Mouse (Mus musculus) heart, adult 8-10 months (tissue): Measurements from ENCODE around the gene Hgd. TPM values are rescaled to one million over a fixed set of nuclear protein-coding genes. Genes with fewer than 3 reads are reported as not detected.

Experiments
- DNase-seq: peaks from one replicate; pipeline ENCODE4 v3.0.0; 2022; ENCODE audit warnings: low spot score
- total RNA-seq, 4 experiments: library from RNA; stranded (reverse); gene quantifications; 2 replicates each; pipeline ENCODE4 v1.2.4; 2022

The Hgd gene
- not detected for total RNA-seq

DNA sequence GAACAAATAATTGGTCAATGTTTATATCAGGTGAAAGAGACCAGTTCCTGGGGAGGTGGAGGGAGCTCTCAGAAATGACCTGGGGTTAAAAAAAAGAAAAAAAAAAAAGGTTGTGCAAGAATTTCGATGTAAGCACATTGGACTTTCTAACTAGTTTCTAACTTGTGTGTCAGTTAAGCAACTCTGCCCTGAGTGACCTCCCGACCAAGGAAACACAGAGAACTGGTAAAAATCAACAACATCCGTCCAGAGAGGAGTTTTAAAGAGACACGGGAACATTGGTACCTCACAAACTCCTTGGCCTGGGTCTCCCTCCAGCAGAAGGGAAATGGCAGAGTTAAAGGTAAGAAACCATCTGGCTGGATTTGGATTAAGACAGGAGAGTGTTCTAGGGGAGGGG lies at the start of gene Hgd:
Gene Hgd (plus strand): TSS at position 160 of the 400 bp plus-strand sequence.
- no peak for DNase-seq

DNA sequence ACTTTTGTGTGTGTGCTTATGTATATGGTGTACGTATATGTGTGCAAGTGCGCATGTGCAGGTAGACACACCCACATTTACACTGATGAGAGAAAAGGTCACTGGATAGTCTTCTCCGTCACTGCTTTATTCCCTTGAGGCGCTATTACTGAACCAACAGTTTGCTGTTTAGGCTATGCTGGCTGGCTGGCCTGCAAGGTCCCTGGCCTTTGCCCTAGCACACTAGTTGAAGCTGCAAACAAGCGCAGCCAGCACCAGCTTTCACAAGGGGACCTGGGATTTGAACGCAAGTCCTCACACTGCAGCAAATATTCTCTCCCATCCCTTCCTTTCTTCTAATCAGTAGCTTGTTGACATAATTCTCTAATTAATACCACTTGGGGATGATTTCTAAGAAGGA lies 49.8 kb upstream of the Hgd start:
- no peak for DNase-seq

DNA sequence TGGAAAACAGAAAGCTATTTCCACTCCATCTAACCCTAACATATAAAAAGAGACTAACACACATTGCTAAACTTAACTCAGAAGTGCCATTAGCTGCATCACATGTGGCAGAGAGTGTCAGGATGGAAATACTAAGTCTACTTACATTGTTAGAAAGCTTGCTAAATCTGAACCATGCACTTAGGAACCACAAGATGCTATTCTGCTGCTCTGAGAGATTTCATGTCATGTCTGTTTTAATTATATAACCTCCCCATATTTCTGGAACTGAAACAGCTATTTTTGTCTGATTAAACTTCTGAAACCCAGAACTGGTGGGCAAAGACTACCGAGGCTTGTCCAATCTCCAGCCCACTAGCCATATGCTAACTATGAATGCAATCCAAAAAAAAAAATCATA lies 47.9 kb upstream of the Hgd start:
- no peak for DNase-seq

DNA sequence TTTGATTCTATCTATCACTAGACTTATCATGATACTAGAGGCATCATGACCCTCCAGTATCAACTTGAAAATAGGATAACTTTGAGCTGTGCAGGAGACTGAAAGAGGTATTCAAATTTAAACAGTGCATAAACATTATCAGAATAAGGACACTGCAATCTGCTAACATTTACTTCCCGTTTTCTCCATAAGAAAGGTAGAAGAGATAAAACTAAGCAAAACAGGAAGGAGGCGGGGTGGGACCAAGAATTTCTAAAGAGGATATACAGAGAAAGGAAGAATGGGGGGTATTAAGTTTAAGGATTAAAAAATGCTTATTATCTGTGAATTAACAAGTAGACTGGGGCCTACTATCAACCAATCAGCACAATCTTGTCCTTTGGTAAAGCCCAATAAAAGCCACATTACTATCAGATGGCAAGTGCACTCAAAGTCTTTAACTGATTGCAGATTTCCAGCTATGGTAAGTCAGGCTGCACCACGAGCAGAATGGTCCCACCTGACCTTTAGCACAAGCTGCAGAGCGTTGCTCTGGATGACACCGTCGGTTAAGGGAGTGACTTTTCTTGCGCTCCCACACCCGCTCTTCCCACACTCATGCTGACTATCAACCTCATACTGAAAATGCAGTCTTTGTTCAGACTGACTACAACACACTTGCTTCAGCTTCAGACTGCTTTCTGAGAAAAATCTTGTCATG lies 46.4 kb upstream of the Hgd start:
- no peak for DNase-seq

DNA sequence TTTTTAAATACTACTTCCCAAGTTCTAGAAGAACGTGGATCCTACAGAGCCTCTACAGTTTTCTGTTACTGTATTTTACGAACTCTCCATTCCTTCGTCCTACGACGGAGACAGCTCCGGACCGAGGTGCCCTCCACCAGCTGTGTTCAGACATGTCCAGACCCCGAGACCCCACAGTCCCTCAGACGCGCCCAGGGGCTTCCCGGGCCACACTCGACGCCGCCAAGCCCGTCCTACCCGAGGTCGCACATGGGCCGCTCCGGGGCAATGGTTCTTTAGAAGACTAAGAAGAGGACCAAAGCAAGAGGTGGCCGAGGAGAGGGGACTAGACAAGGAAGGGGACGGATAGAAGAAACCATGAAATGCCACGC lies 40.7 kb upstream of the Hgd start:
- DNase-seq = no peak

DNA sequence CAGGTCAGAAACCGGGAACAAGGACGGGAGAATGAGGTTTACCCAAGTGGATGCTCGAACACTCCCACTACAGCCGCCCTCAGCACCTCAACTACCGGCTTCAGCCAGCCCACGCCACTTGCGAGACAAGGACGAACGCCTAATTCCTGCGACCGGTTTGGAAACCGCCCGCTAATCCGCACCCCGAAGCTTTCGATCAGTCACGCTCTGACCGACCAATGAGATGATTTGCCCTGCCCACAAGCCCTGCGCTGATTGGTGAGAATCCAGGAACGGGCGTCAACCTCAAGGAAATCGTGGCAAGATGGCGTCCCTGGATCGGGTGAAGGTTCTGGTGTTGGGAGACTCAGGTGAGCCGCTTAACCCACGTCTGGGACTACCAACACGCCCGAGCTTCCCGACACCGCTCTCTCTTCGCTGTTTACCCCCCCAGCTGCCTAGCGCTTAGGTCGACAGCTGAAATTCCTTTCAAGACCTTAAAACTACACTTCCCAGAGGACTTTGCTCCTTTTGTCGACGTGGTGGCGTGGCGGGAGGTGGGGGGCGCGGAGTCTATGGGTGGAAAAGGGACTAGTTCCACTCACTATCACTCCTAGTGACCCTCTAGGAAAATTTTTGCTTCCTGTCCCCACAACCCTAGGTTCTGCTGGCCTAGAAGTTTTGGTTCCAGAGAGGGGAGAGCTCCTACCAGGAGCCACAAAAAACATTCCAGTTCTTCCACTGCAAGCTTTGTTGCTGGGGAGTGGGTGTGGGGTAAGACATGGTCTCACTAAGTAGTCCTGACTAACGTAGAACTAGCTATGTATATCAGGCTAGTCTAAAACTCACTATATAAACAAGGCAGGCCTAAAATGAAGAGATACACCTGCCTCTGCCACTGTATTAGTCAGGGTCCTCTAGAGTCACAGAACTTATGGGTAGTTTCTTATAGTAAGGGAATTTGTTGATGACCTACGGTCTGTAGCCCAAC lies 40.1 kb upstream of the Hgd start, which contains the start of the genes Gtf2e1 and Rabl3:
Gene Gtf2e1 (minus strand): TSS at position 179 of the 970 bp plus-strand sequence.
Gene Rabl3 (plus strand): TSS at position 275 of the 970 bp plus-strand sequence.
- DNase-seq = peak; percentile 99

DNA sequence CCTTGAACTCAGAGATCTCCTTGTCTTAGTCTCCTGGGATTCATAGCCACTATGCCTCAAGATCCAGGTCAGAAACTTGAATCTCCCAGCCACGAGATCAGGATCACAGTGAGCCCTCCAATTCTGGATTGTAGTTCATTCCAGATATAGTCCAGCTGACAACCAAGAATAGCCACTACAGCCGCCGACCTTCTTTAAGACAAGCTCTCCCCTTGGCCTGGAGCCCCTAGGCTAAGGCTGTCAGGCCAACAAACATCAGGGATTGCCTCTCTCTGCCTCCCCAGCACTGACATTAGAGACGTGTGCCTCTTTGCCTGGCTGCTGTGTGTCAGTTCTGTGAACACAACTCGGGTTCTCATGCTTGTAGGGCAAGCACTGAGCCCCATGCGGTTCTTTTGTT lies 39.2 kb upstream of the Hgd start:
- no peak for DNase-seq

DNA sequence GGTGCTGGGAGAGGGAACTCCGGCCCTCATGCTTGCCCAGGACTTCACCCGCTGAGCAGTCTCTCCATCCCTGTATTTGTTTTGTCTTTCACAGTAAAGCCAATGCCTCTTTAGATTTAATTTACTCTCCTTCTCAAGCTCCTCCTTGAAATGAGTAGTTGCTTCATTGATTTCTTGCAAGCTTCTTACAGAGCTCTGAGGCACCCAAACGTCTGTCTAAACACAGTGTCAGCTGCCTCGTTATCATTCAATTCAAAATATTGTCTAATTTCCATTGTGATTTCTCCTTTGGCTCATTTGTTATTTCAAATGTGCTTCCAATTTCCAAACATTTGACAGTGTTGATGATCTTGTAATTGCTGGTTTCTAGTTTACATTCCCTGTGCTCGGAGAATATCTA lies 33.6 kb upstream of the Hgd start:
- DNase-seq = no peak

DNA sequence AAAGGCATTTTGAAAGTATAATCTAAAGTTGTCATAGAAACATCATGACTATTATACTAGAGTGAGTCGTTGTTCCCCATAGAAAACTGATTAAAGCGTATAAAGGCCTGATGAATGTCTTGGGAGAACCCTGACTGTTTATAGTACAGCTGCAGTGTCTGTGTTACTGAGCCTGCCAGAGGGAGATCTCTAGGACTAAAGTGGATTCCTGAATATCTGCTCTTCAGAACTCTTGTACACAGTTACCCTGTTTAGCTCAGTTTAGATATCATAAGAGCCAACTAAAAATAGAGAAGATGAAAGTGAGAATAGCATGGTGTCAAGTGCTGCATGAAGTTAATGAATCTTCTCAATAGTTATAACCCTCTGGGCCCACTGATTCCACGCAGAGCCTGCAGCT lies 29.7 kb upstream of the Hgd start:
- DNase-seq = peak; percentile 19

DNA sequence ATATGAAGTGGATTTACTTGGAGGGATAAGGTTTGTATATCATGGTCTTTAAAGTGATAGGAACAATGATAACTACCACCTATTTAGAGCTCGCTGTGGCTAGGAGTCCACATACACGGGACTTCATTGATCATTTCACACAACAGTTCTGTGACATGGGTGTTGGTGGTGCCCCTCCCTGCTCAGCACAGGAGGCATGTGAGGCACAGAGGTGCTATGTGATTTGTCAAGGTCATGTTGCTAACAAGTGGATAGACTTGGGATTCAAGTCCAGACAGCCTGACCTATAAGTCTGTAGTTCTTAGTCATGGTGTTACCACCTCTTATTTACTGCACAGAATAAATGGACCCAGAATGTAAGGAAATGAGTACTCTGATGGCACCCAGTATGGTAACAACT lies 29.0 kb upstream of the Hgd start:
- DNase-seq = no peak

DNA sequence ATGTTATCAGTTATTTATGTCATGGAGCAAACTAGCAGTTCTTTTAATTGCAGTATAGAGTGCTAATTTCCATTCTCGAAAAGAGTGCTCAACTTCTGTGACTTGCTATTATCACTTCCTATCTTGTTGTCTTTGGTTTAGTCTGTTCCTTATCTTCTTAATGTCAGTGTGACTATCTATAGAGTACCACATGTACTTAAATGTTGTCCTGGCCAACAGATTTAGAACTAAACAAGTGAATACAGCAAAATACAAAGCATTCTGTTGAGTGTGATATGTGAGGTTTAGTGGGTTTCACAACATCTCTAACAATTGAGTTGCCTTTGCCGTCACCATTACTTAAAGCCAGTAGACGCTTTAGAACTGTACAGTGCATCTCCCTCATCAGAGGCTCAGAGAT lies 27.1 kb upstream of the Hgd start:
- no peak for DNase-seq

DNA sequence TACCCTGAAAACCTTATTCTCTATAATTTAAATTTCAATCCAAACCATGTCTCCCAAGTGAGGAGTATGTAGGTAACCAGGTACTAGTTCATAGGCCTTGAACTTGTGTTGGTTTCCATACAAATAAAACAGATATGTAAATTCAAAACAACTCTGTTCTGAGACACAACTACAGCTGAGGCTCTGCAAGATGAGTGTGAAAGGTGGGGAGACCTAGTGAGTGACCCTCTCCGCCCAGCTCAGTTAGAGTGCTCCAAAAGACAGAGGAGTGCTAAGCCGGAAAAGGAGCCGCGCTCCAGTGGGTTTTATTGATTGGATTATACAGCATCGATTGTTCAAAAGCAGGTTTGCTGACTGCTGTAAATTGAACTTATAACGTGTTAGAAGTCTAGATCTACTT lies 17.5 kb upstream of the Hgd start:
- DNase-seq = no peak

DNA sequence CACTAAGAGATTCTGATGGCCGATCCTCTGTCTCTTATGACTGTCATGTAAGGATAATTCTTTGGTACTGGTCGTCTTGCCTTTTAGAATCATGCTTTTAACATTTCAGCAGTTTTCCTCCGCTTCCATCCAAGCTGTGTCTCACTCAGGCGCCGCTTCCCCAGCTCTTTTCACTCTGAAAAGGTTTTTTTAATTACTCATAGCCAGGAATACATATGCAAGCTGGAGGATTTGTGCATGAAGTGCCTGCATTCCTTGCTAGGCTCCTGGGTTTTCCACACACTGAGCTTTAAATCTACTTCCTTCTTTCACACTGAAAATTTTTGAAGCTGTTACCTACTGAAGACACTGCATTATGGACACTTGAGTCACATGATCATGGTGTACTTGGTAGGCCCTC lies 17.0 kb upstream of the Hgd start:
- DNase-seq = no peak

DNA sequence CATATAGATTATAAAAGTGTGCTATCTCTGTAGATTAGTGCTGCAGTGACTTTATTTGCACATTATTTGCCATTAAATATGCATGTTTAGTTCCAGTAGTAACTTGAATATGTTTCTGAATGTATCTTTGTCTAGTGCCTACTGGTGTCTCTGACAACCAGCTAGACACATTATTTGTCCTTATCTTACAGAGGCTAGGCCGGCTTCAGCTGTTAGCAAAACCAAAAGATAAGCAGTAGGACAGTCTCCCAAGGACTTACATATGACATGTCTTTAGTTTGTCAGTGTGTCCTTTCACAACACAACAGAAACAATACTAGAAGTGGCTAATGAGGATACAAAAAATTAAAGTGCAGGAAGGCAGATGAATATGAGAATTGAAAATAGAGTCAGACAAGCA lies 14.8 kb upstream of the Hgd start:
- DNase-seq = no peak

DNA sequence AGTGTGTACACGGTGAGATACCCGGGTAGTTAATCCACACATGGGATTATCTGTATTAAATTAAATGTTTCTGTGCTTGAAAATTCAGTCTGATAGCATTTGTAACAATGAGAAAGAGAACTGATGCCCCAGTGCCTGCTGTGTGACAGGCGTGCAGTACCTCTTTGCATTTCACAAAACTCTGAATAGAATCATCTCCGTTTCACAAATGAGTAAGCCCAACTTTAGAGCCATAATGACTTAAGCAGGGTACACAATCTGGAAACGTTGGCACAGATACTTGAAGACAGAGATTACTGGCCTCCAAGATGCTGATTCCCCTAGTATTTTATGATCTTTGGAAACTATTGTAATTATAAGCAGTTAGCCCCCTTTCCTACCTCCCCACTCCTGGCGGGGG lies 13.8 kb upstream of the Hgd start:
- no peak for DNase-seq

DNA sequence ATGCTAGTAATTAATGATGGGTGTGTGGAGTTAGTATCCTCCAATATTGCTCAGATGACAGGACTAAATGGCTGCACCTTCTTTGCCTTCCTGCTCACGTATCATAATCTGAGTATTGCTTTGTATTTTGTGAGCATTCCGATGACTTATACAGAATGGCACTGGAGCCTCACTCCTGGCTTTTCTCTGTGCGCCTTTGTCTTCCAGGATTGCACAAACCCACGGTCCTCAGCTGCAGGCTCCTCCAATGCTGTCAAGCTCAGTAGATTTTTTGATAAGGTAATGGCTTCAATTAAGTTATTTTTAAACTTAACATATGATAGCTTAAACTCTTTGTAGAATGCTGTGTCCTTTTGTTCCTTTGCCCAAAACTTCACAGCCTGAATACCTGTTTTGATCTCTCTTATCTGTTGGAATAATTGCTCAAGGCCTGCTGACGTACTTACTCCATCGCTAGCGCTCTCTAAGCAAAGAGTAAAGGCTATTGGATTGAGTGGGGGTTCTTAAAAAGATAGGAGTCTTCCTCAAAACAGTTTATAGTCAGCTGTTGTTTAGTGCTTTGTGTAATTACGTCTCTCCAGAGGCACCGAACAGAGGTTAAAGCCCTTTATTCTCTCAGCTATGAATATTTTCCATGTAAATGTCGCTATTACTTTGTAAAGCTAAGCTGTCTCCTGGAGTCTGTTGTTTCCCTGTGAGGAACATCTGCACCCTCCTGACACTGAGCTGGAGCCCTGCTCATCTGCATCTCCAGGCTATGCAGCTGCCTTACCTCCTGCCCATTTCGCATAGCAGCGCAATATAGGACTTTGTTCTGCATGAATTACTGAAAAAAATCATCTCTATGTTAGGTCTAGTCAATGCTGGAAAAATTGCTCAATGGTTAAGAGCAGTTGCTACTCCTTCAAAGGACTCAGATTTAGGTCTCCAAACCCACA lies 12.6 kb upstream of the Hgd start:
- DNase-seq = no peak

DNA sequence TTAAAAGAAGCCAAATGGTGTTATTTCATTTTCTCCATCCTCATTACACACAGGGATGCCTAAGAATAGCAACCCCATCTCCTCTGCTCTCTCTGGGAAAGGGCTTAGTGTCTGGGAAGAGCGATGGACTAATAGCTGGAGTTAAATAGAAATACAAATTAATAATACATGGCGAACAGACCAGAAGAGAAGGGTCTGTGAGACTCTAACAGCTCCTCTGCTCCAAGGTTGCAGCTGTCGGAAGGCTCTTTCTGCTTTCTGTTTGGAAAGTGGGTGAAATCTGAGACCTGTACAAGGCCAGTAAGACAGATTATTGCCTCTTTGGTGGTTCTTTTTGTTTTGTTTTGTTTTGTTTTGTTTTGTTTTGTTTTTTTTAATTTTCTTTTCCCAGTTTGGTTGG lies 8.4 kb upstream of the Hgd start:
- no peak for DNase-seq

DNA sequence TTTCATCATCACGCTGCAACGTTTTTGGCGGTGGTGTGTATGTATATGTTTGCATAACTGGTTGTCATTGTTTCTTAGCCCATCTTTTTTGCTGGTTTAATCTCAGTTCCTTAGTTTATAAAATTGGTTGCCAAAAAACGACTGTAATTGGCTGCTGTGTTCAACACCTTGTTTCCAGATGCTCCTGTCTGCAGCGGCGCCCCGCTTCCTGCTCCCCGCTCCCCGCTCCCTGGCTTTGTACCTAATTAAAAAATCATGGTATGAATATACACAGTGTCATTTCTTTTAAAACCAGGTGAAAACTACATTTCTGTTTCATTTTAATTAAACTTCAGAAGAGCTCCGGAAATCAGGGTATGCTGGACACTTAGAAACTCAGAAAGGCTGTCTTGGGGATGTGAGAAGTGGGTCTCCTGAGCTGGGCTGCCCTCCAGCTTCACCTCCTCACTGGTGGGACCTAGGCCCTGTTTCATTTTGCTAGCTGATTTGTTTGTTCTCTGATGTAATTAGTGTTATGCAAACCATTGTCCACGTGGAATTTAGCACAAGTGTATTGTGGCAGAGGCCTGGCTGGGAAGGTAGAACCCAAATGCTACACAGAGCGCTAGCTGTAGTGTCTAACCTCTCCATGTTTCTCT lies 7.7 kb upstream of the Hgd start:
- no peak for DNase-seq

DNA sequence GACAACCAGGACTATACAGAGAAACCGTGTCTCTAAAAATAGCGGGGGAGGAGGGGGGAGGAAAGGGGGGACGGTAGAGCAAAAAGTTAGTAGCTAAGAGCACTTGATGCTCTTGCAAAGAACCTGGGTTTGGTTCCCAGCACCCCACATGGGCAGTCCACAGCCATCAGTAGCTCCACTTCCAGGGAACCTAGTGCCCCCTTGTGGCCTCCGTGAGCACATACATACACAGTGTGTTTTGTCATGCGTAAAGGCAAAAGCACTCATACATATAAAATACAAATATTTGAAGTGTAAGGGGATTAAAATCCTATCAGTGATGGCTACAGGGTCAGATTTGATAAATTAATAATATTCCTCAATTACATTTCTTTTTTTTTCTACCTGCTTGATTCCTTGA lies 6.9 kb upstream of the Hgd start:
- DNase-seq = no peak

DNA sequence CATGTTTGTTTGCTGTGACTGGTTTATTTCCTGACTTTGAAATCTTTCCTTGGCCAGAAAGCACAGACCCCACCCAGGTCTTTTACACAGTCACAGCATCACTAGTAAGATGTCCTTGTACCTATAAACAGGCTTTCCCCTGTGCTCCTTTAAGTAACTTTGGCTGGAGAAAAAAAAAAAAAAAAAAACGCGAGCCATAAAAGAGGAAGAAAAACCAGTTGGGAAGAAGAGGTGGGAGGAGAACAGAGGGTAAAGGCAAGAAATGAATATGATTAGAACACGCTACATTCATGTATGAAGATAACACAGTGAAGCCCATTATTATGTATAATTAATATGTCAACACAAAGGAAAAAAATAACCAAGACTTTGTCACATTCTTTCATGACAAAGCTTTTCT lies 4.6 kb upstream of the Hgd start:
- DNase-seq = no peak

DNA sequence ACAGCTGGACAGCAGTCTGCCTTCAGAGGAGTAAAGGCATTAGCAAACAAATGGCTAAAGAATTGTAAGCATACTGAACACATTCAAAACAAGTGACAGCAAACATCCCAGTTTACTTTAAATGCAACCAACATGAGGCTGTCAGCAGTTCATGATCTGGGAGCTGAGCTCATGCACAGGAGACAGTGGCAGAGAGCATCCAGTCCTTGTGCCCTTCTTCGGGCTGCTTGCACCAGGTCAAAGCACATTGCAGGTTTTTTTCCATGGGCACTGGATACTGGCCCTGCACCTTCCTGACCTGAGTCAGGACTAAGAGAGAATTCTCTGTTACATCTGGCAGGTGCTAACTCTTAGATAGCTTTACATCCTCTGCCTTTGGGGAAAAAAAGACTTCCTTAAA lies 362 bp upstream of the Hgd start:
- no peak for DNase-seq
